Mouse (Mus musculus) v-Abl transformed pro-B cells (cell line): ENCODE measurements around the gene Dppa3.

ENCODE experiments used
- in situ Hi-C, 2 experiments: fragments of 400-800 bp; cut with MboI; formaldehyde crosslinking; loops; one replicate each; pipeline ENCODE4 v1.15.1; 2025; ENCODE audit not compliant: unreplicated experiment in 2 of 2

Gene Dppa3

DNA sequence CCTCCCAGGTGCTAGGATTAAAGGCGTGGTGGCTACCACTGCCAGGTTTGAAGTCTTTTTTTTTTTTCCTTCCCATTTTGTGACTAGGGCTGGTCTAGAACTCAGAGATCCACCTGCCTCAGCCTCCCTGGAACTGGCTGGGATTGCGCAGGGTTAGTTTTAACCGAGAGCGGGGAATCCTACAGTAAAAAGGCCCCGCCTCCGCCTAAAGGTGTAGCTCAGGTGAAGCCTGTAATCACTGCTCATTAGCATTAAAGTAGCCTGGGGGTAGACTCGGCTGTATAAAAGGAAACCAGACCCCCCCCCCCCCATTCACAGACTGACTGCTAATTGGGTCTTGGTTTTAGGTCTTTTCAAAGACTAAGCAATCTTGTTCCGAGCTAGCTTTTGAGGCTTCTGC lies at the start of gene Dppa3:
Dppa3 (plus strand) TSS at position 301 of the 400 bp plus-strand sequence.
- in situ Hi-C loops, result loop anchor here in 1 of 2 experiments (25.0 kb wide), 1 partner anchor 564 kb away; no protein-coding TSS in a partner anchor

DNA sequence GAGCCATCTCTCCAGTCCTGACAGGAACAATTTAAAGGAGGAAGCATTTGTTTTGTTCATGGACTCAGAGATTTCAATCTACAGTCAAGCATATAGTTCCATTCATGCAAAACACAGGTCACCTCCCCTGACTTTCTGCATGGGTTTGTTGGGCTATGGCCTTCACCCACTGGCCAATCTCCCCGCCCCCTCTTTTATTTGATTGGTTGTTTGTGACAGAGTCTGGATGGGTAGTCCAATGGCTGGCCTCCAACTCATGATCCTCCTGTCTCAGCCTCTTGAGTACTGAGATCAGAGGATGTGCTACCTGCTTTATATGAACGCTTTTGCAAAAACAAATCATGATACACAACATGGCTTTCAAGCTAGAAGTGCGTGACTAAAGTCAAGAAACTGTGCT lies 49.2 kb upstream of the Dppa3 start:
- in situ Hi-C loops, result no loop called here

DNA sequence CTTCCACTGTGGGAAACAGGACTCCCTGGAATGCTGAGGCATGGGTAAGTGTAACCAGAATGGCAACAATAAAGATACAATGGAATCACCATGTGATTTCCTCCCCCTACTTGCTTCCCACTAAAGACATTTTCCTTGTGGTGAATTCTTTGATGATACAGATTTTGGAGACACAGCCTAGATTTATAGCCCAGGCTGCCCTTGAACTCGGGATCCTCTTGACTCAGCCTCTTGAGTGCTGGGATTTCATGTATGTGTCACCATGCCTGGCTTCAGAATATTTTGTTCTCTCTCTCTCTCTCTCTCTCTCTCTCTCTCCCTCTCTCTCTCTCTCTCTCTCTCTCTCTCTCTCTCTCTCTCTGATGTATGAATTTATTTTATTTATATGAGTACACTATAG lies 47.1 kb upstream of the Dppa3 start:
- in situ Hi-C loops, result no loop called here

DNA sequence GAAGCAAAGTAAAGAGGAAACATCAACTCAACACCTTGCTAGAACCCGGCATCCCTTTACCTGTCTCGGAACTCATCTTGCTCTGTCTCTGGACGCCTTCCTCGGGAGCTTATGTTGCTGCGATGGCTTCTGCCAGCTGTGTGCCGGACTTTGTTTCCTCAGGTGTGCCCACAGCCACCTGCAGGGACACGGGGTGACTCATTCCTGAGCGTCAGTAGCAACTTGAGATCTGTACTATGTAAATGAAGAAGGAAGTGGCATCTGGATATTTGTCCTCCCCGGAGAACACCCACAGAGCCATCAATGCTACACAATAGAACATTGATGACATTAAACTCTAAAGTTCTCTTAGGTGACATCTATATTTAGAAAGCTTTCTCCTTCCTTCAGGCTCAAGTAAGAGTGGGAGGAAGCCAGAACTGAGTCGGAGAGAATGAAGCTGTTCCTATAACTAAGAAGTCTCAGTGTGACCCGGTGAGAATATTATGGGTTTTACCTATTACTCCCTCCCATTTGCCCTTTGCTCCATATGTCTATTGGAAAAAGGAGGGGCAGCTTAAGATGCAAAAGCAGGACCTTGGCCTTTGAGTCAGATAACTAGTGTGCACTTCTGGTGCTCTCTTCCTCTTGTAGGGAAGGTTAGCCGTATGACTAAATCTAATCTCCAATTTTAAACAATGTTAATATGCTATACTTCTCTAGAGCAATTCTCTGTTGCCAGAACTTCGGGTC lies 35.0 kb upstream of the Dppa3 start:
- in situ Hi-C loops, result no loop called here

DNA sequence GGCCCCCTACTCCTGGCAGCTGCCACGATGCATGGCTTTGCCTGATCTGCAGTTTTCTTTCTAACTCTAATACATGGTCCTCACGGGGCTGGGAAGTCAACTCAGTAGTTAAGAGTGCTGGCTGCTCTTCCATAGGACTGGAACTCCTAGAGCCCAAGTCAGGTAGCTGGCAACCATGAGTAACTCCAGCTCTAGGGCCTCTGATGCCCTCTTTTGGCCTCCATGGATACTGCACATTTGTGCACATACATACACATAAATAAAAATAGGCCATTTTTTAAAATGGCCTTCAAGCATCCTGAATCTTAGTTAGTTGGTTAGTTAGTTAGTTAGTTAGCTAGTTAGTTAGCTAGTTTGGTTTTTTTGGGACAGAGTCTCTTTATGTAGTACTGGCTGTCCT lies 33.3 kb upstream of the Dppa3 start:
- in situ Hi-C loops, result no loop called here

DNA sequence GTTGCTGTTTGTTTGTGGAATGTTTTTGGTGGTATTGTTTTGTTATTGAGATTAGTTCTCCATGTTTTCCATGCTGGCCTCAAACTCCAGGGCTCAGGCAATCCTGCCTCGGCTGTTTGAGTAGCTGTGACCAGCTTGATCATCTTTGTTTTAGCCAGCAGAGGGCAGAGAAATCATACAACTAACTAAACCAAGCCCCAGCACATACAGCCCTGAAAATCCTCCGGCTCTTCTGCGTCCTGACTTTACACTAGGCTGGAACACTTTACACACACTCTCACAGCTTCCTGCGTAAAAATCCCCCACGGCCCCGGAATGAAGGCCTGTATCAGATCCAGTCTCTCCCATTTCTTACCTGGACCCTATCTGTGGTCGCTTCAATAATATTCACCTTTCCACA lies 30.6 kb upstream of the Dppa3 start:
- in situ Hi-C loops, result no loop called here

DNA sequence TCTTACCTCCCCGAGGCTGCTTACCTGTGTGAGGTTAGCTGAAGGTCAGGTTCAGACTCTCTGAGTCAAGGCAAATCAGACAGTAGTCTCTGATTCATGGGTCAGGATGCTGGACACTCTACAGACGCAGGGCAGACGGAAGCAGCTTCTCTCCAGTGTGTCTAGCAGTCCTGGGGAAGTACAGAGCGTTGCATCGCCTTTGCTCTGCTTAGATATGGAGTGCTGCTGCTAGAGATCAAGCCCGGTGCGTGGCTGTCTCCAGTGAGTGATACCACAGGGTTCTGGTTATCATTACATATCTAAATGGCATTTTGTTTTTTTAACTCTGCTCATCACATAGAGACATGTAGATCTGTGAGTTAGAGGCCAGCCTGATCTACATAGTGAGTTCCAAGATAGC lies 29.6 kb upstream of the Dppa3 start:
- in situ Hi-C loops, result no loop called here

DNA sequence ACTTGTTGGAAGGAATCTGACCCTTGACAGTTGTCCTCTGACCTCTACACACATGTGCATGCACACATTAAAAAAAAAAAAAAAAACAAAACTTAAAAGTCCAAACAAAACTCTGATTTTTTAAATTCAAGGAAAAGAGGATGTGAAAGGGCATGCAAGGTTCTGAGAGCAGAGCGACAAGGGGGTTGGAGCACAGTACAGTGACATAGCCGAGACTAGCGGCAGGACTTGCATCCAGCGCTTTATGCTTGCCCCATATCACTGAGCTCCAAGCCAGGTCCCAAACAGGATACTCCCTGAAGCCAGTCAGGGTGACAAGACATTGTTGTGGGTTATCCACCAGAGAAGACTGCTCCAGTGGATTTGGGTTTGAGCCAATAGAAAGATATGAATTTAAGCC lies 28.2 kb upstream of the Dppa3 start:
- in situ Hi-C loops, result no loop called here

DNA sequence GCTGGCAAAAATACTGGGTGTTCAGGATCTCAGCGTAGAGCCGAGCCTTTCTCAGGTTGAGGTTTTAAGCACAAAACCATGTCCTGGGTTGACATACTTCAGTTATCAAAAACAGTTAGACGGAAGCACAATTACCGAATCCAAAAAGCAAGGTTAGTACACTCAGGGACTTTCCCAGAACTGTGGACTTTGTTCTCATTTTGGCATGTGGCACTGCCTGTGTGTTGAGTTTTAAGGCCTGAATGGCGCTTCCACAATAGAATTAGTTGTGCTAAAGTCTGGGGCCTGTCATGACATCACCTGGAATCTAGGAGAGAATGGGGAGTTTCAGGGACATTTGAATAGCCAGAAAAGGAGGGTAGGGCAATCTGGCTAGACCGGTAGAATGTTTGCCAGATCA lies 27.8 kb upstream of the Dppa3 start:
- in situ Hi-C loops, result no loop called here

DNA sequence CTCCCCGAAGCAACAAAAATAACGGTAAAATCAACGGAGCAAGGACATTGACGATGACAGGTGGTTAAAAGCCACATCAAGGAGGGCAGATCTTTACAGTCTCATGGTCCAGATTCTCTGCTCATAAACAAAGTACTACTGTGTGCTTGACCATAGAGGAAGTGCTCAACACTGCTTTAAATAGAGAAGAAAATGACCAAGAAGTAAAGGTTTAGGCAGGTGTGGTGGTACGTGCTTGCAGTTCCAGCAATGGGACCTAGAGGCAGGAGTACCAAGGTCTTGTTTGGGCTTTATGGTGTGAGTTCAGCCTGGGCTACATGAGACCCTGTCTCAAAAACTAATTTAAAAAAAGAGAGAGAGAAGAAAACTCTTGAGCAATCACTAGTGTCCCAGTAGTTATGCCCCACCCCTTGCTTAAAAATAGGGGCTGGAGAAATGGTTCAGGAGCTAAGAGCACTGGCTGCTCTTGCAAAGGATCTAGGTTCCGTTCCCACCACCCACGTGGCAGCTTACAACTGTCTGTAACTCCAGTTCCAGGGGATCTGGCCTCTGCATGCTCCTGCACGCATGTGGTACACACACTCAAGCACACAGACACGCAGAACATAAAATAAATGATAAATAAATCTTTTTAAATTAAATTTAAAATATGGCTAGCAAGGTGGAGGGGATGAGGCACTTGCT lies 27.0 kb upstream of the Dppa3 start:
- in situ Hi-C loops, result no loop called here

DNA sequence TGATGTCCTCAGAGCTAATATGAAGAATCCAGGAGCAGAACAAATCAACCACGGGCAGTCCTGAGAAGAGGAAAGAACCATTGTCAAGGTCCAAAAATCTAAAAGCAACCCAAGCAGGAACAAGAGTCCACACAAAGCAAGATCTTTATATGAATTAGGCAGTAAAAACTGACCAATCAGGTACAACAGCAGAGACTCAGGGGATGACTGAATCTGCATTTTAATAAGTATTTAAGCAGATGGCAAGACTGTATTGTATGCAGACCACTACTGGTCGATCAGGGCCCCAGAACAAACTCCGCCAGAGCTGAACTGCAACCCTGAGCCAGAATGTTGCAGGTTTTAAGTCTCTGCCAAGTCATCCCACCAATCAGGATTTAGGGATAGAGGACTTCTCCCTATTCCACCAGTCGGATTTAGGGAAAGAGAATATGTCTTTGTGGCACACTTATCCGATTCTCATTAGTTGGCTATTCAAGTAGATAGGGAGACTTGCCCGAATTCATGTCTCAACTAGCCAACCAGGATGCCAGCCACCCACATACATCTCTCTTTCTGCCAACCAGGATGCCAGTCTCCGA lies 26.1 kb upstream of the Dppa3 start:
- in situ Hi-C loops, result loop anchor here (5.0 to 10.0 kb wide), 6 partner anchors 33 to 1775 kb away; partner anchors contain the start of genes Necap1 (in 2 of the 2) and Foxj2 (in 1 of the 2)

DNA sequence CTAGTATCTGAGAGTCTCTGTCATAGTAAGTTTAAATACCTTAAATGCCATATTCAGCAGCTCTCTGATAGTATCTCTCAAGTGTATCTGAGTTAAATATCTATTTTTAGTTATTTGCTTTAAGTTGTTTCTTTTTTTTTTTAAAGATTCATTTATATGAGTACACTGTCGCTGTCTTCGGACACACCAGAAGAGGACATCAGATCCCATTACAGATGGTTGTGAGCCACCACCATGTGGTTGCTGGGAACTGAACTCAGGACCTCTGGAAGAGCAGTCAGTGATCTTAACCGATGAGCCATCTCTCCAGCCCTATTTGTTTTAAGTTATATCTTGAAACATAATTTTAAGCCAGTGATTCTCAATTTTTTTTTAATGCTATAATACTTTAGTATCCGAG lies 25.2 kb upstream of the Dppa3 start:
- in situ Hi-C loops, result loop anchor here (5.0 to 10.0 kb wide), 6 partner anchors 34 to 1774 kb away; partner anchors contain the start of genes Necap1 (in 2 of the 2) and Foxj2 (in 1 of the 2)

DNA sequence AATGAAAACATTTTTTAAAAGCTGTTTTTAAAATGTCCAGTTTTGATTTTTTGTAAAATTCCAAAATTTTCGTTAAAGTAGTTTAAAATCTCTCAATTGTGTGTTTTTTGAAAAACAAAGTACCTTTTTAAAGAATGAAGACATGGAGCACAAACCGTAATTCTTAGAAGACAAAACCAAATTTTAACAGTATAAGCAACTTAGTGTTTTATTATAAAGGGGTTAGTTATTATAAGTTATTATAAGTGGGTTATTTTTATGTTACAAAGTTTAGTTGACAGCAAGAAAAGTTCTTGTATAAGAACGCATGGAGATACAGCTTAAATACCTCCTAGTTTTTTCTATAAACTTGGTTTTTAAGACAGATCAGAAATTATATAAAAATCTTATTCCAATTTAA lies 24.6 kb upstream of the Dppa3 start:
- in situ Hi-C loops, result loop anchor here (5.0 to 10.0 kb wide), 6 partner anchors 34 to 1773 kb away; partner anchors contain the start of genes Necap1 (in 2 of the 2) and Foxj2 (in 1 of the 2)

DNA sequence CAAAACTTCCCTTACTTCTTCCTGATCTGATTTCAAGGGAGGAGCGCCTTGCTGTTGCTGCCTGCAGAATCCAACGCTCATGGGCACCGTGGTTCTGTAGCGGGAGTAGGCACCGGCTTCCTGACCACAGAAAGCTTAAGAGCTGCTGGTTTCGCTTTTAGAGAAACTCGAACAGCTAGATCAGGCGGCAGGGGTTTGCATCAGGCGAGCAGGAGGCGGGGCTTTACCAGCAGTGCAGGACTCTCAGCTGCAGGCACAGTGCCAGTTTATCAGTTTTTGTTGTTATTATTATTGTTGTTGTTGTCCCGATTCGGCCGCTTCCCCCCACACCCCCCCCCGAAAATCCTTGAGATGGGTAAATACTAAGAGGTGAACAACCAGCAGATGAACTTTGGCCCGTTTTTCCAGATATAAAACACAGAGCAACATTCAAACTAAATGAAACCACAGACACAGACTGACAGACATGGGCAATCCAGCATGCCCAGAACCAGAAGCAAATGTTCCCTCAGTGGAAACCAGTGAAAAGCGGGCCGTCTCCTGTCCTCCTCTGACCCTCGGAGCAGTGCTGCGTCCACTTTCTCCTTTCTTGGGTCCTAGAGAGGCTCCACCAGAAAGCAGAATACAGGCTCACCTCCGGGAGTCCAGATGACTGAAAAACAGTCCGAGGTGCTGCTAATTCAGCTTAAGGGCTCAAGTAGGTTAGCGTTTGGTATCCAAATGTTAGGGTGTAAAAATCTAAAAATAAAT lies 23.8 kb upstream of the Dppa3 start, which contains the start of gene Apobec1:
Apobec1 (minus strand) TSS at position 203 of the 750 bp plus-strand sequence.
- in situ Hi-C loops, result loop anchor here (5.0 to 10.0 kb wide), 6 partner anchors 35 to 1772 kb away; partner anchors contain the start of genes Necap1 (in 2 of the 2) and Foxj2 (in 1 of the 2)

DNA sequence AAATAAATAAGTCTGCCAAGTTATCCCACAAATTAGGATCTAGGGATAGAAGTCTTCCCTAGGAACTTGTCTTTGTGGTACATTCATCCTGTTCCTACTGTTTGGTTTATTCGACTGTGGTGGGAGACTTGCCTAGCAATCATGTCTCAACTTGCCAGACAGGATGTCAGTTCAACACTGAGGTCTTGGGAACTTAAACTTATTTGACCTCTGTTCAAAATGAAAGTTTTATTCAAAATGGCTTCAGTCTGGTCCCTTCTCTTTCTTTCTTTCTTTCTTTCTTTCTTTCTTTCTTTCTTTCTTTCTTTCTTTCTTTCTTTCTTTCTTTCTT lies 23.3 kb upstream of the Dppa3 start:
- in situ Hi-C loops, result loop anchor here (5.0 to 10.0 kb wide), 6 partner anchors 36 to 1772 kb away; partner anchors contain the start of genes Necap1 (in 2 of the 2) and Foxj2 (in 1 of the 2)

DNA sequence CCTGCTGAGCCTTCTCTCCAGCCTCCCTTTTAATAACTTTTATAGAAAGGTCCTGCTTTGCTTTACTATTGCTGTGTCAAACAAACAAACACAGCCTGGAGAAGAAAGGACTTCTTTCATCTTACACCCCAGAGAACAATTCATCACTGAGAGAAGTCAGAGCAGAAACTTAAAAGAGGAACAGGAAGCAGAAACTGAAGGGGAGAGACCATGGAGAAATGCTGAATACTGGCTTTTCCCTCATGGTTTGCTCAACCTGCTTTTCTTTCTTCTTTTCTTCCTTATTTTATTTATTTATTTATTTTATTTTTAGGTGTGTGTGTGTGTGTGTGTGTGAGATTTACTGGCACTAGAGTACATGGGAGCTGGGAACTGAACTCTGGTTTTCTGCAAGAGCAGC lies 21.9 kb upstream of the Dppa3 start:
- in situ Hi-C loops, result loop anchor here (5.0 to 10.0 kb wide), 6 partner anchors 37 to 1771 kb away; partner anchors contain the start of genes Necap1 (in 2 of the 2) and Foxj2 (in 1 of the 2)

DNA sequence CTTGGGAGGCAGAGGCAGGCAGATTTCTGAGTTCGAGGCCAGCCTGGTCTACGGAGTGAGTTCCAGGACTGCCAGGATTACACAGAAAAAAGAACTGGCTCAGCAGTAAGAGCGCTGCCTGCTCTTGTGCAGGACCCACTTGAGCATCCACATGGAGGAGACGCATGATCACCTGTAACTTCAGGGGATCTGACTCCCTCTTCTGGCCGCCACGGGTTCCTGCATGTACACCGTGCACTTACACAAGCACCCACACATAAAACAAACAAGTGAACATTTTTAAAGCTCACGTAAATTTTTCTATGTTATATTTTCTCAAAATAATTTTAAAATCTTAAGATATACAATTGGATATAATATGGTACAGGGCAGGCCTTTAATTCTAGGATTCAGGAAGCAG lies 20.7 kb upstream of the Dppa3 start:
- in situ Hi-C loops, result loop anchor here (5.0 to 10.0 kb wide), 3 partner anchors 108 to 1769 kb away; partner anchors contain the start of genes Necap1 (in 1 of the 2) and Rimklb (in 1 of the 2)

DNA sequence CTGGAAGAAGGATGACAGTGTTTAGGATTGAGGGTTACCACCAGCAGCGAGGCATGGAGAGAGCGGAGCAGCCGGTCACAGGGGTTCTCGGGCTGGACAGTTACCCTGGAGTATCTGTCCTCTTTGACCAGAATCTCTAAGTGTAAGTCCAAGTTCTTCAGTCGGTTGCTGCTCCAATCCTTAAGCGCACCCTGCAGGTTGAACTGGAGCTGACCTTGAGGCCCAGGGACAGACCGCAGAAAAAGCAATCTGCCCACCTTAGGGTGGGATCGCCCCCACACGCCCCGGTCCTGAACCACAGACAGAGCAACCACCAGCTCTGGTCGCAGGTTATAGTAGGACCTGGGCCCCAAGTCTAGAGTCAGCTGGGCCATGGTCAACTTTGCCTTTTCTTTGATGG lies 19.5 kb upstream of the Dppa3 start:
- in situ Hi-C loops, result loop anchor here (5.0 to 10.0 kb wide), 3 partner anchors 109 to 1768 kb away; partner anchors contain the start of genes Necap1 (in 1 of the 2) and Rimklb (in 1 of the 2)

DNA sequence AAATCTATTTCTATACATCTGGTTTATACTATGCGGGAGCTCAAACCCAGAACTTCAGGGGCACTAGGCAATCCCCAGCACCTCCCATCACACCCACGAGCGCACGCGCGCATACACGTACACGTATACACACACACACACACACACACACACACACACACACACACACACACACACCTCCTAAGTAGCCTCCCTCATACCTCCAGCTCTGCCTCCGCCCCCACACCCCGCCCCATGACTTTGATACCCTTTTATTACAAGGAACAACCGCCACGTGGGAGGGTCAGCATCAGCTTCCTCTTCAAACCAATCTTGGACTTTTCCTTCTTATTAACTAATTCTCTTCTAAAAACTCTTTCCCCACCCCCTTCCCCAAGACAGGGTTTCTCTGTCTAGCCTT lies 18.5 kb upstream of the Dppa3 start:
- in situ Hi-C loops, result loop anchor here (5.0 to 10.0 kb wide), 3 partner anchors 110 to 1767 kb away; partner anchors contain the start of genes Necap1 (in 1 of the 2) and Rimklb (in 1 of the 2)
